Mouse (Mus musculus): Measurements from ENCODE around the gene Zdhhc1. TPM values are rescaled to one million over a fixed set of nuclear protein-coding genes. Genes with fewer than 3 reads are reported as not detected.

The Zdhhc1 gene
- polyA plus RNA-seq, 1 experiment from 2014 or later: 68.3 TPM

- peak; percentile 91 for TF ChIP-seq CTCF (IDR thresholded peaks at IDR 0.05)
- ATAC-seq (no peak), DNase-seq (ENCODE audit: low read depth, low spot score) (no peak)
- ChIA-PET CTCF (interaction anchor here (0.7 to 6.0 kb wide), 15 partner anchors 9 to 55 kb away, joined by 3 to 102 read pairs (median 4); partner anchors contain the start of gene Hsd11b2), POLR2A (interaction anchor here (0.7 to 1.0 kb wide), 2 partner anchors 45 to 49 kb away, joined by 3 read pairs; no protein-coding TSS in a partner anchor)
- no peaks in the 10 kb centered on the region for H3K27me3 ChIP-seq
- in situ Hi-C loops (cut with MboI; ENCODE audit: low pct_unique_long_range_greater_than_20kb): no loop called here
Measured at GRCm38 (mm10) chr8:105533892-105534329, 37.2 kb upstream of the Zdhhc1 start.

DNA sequence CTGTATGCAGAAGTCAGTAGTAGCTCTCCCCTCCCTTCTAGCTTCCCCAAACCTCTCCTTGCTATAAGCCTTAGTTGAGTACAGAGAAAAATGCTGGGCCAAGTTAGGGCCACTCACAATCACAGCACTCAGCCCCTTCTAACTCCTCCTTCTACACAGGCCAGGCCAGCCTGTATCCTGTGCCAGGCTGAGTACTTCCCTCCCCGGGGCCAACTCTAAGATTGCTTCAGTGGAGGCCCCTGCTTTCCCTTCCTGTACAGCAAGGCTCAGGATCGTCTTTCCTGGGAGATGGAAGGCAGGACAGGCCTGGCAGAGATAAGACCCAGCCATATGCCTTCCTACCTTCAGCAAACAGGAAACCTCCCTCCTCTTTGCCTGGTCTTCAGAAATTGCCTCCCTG lies 36.7 kb upstream of the Zdhhc1 start:
- no peaks in the 10 kb centered on the region for H3K27me3 ChIP-seq
- ChIA-PET POLR2A (interaction anchor here (1.0 kb wide), 1 partner anchor 44 kb away, joined by 3 read pairs; no protein-coding TSS in a partner anchor), CTCF (interaction anchor here (0.7 to 6.0 kb wide), 15 partner anchors 9 to 54 kb away, joined by 3 to 102 read pairs (median 4); partner anchors contain the start of gene Hsd11b2)
- DNase-seq (ENCODE audit: low read depth, low spot score) (no peak), ATAC-seq (no peak)
- in situ Hi-C loops (cut with MboI; ENCODE audit: low pct_unique_long_range_greater_than_20kb): no loop called here
- TF ChIP-seq CTCF (IDR thresholded peaks at IDR 0.05): no peak

DNA sequence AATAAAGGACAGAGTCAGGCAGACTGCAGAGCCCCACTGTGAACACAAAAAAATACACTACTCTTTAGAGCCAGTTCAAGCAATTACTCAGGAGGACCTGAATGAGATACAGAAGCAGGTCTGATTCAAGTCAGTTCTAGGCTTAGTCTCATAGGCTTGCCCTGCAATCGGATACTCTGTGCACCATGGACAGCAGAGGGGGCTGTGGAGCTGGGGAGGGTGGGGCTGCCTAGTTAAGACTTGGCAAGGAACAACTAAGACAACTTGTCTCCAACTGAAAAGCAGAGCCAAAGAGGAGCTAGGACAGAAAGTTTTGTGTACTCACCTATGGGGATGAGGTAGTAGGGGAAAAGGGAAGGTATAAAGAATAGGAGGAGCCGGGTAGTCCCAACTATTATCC lies 35.1 kb upstream of the Zdhhc1 start:
- in situ Hi-C loops (cut with MboI; ENCODE audit: low pct_unique_long_range_greater_than_20kb): no loop called here
- no peak for TF ChIP-seq CTCF (IDR thresholded peaks at IDR 0.05)
- no peaks in the 10 kb centered on the region for H3K27me3 ChIP-seq
- DNase-seq (ENCODE audit: low read depth, low spot score): no peak
- no peak for ATAC-seq
- CTCF ChIA-PET: interaction anchor here (0.8 to 6.0 kb wide), 12 partner anchors 9 to 76 kb away, joined by 3 to 102 read pairs (median 5); partner anchors contain the start of gene Hsd11b2
- POLR2A ChIA-PET: no interaction called here

GRCm38 (mm10) chr8:105529271-105529670 lies 32.6 kb upstream of the Zdhhc1 start:
- DNase-seq (ENCODE audit: low read depth, low spot score): no peak
- no peak for ATAC-seq
- POLR2A ChIA-PET: no interaction called here
- CTCF ChIA-PET: interaction anchor here (1.1 to 6.0 kb wide), 6 partner anchors 11 to 48 kb away, joined by 5 to 102 read pairs (median 8); partner anchors contain the start of gene Hsd11b2
- TF ChIP-seq CTCF (IDR thresholded peaks at IDR 0.05): no peak
- H3K27me3 ChIP-seq: no peaks in the 10 kb centered on the region
- in situ Hi-C loops (cut with MboI; ENCODE audit: low pct_unique_long_range_greater_than_20kb): no loop called here

DNA sequence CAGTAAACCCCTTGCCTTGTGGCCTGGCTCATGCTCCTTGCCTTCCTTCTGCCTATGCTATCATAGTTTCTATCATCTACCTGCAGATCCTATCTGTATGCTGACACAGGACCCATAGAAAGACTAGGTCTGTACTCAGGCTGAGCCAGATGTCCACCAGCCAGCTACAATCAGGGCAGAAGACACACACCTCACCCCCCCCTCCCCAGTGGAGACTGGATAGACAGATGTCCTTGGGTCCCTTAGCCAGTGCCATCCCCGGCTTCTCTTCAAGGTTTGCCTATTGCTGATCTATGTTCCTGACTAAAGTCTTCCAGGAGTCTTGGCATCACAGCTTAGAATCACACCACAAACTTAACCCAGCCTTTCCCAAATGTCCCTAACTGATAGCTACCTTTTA lies 31.5 kb upstream of the Zdhhc1 start:
- in situ Hi-C loops (cut with MboI; ENCODE audit: low pct_unique_long_range_greater_than_20kb): no loop called here
- no peak for DNase-seq (ENCODE audit: low read depth, low spot score)
- POLR2A ChIA-PET: interaction anchor here (0.6 kb wide), 1 partner anchor 255 kb away, joined by 3 read pairs; no protein-coding TSS in a partner anchor
- H3K27me3 ChIP-seq: no peaks in the 10 kb centered on the region
- ATAC-seq: no peak
- TF ChIP-seq CTCF (IDR thresholded peaks at IDR 0.05): no peak
- CTCF ChIA-PET: interaction anchor here (1.1 kb wide), 1 partner anchor 12 kb away, joined by 3 read pairs; no protein-coding TSS in a partner anchor

DNA sequence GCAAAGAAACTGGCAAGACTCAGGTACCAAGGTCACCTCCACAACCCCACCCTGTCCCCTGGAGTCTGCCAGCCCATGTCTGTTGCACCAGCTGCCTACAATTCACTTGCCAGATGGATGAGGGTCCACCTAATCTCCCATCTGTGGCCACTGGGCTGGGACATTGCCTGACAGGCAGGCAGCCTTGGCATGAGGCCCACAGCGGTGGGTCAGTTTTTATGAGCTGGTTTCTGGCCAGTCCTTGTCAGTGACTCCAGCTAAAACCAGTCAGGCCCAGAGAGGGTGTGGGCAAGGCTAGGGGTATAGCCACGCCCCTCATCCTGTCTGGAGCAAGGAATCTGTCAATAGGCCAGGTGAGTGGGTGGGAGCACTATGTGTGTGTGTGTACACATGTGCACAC lies 30.4 kb upstream of the Zdhhc1 start:
- no peaks in the 10 kb centered on the region for H3K27me3 ChIP-seq
- ChIA-PET CTCF (interaction anchor here (1.0 to 2.9 kb wide), 2 partner anchors 11 to 88 kb away, joined by 3 to 20 read pairs; no protein-coding TSS in a partner anchor), POLR2A (interaction anchor here (1.5 kb wide), 1 partner anchor 11 kb away, joined by 5 read pairs; no protein-coding TSS in a partner anchor)
- DNase-seq (ENCODE audit: low read depth, low spot score): no peak
- ATAC-seq: peak; percentile 24
- no peak for TF ChIP-seq CTCF (IDR thresholded peaks at IDR 0.05)
- in situ Hi-C loops (cut with MboI; ENCODE audit: low pct_unique_long_range_greater_than_20kb): no loop called here

DNA sequence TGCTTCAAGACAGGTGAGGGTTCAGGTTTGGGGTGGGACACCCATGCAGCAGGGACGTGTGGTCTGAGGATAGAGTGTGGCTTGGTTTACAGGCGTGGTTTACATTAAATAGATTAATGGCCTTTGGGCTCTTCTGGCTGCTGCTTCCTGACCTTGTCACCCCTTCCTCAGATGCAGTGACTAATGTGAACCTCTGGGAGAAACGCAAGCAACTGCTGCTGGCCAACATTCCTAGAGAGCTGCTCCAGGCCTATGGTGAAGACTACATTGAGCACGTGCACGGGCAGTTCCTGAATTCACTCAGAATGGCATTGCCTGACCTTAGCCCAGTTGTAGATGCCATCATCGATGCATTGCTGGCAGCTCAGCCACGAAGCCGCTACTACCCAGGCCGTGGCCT lies 26.2 kb upstream of the Zdhhc1 start:
- H3K27me3 ChIP-seq: no peaks in the 10 kb centered on the region
- no peak for TF ChIP-seq CTCF (IDR thresholded peaks at IDR 0.05)
- ChIA-PET POLR2A (no interaction called here), CTCF (interaction anchor here (1.1 to 1.2 kb wide), 2 partner anchors 8 to 10 kb away, joined by 3 to 5 read pairs; no protein-coding TSS in a partner anchor)
- in situ Hi-C loops (cut with MboI; ENCODE audit: low pct_unique_long_range_greater_than_20kb): loop anchor here (5.0 kb wide), 1 partner anchor 36 kb away; no protein-coding TSS in a partner anchor
- ATAC-seq (no peak), DNase-seq (ENCODE audit: low read depth, low spot score) (no peak)

- no peaks in the 10 kb centered on the region for H3K27me3 ChIP-seq
- in situ Hi-C loops (cut with MboI; ENCODE audit: low pct_unique_long_range_greater_than_20kb): loop anchor here (5.0 kb wide), 1 partner anchor 35 kb away; no protein-coding TSS in a partner anchor
- ChIA-PET POLR2A (no interaction called here), CTCF (interaction anchor here (1.1 to 1.2 kb wide), 2 partner anchors 9 to 11 kb away, joined by 3 to 5 read pairs; no protein-coding TSS in a partner anchor)
- ATAC-seq (no peak), DNase-seq (ENCODE audit: low read depth, low spot score) (no peak)
- TF ChIP-seq CTCF (IDR thresholded peaks at IDR 0.05): no peak
Measured at GRCm38 (mm10) chr8:105521995-105522769, 25.5 kb upstream of the Zdhhc1 start.

DNA sequence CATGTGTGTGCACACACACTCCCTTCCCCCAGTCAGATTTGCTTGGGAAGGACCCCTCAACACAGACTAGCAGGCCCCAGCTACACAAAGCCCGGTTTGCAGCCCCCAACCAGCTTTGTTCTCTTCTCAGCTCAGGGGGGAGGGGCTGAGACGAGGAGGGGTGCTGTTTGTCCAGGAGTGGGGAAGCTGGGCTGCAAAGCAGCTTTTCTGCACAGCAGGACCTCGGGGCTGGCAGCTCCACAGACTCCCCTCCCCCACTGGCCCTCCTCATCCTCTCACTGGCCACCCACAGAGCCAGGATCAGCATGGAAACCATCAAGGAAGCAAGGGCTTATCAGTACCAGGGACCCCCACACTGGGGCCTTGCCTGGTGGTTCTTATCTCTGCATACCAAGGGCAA lies 24.4 kb upstream of the Zdhhc1 start:
- DNase-seq (ENCODE audit: low read depth, low spot score) (no peak), ATAC-seq (no peak)
- POLR2A ChIA-PET: interaction anchor here (0.6 kb wide), 2 partner anchors 64 to 379 kb away, joined by 4 to 5 read pairs; no protein-coding TSS in a partner anchor
- in situ Hi-C loops (cut with MboI; ENCODE audit: low pct_unique_long_range_greater_than_20kb): loop anchor here (5.0 kb wide), 1 partner anchor 34 kb away; no protein-coding TSS in a partner anchor
- no peak for TF ChIP-seq CTCF (IDR thresholded peaks at IDR 0.05)
- CTCF ChIA-PET: interaction anchor here (1.0 to 8.2 kb wide), 2 partner anchors 10 to 37 kb away, joined by 3 to 102 read pairs; no protein-coding TSS in a partner anchor
- no peaks in the 10 kb centered on the region for H3K27me3 ChIP-seq

DNA sequence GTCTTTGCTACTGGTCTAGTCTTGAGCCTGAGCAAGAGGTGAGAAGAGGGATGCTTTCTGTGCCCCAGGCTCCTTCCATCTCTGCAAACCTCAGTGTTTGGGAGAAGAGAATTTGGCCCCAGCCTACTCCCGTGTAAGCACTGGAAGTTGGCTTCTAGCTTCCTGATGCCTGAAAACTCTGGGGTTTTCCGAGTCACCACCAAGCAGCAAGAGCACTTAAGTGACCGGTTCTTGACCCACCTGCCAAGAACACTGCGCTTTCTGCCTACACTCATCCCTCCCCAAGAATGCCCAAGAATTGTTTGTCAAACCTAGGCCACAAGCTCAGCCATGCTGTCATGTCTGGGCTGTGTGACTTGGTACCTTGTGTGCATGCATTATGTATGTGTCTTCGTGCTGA lies 23.8 kb upstream of the Zdhhc1 start:
- ATAC-seq (no peak), DNase-seq (ENCODE audit: low read depth, low spot score) (no peak)
- in situ Hi-C loops (cut with MboI; ENCODE audit: low pct_unique_long_range_greater_than_20kb): loop anchor here (5.0 kb wide), 1 partner anchor 33 kb away; no protein-coding TSS in a partner anchor
- ChIA-PET POLR2A (interaction anchor here (0.6 to 1.1 kb wide), 3 partner anchors 32 to 379 kb away, joined by 3 to 5 read pairs (median 4); no protein-coding TSS in a partner anchor), CTCF (interaction anchor here (1.0 to 8.2 kb wide), 3 partner anchors 11 to 36 kb away, joined by 3 to 102 read pairs (median 7); no protein-coding TSS in a partner anchor)
- no peaks in the 10 kb centered on the region for H3K27me3 ChIP-seq
- TF ChIP-seq CTCF (IDR thresholded peaks at IDR 0.05): no peak

All from Patski (cell line).